Mouse (Mus musculus) small intestine, adult 2 months (tissue): ENCODE results near the gene Syk.

Experiments used
- CTCF ChIP-seq: fragments of 200-500 bp; IDR thresholded peaks from 2 replicates; pipeline ENCODE4 v1.5.1; 2012; ENCODE audit warnings: low read depth, mild to moderate bottlenecking, control low read depth, inconsistent platforms, low read length, moderate library complexity, mixed read lengths; ENCODE audit not compliant: insufficient replicate concordance, insufficient read length; ENCODE audit errors: extremely low read depth
- POLR2A ChIP-seq: fragments of 200-500 bp; IDR thresholded peaks from 2 replicates; pipeline ENCODE4 v1.6.1; 2012; ENCODE audit warnings: low read depth, mild to moderate bottlenecking, control low read depth, inconsistent platforms, low read length, moderate library complexity

DNA sequence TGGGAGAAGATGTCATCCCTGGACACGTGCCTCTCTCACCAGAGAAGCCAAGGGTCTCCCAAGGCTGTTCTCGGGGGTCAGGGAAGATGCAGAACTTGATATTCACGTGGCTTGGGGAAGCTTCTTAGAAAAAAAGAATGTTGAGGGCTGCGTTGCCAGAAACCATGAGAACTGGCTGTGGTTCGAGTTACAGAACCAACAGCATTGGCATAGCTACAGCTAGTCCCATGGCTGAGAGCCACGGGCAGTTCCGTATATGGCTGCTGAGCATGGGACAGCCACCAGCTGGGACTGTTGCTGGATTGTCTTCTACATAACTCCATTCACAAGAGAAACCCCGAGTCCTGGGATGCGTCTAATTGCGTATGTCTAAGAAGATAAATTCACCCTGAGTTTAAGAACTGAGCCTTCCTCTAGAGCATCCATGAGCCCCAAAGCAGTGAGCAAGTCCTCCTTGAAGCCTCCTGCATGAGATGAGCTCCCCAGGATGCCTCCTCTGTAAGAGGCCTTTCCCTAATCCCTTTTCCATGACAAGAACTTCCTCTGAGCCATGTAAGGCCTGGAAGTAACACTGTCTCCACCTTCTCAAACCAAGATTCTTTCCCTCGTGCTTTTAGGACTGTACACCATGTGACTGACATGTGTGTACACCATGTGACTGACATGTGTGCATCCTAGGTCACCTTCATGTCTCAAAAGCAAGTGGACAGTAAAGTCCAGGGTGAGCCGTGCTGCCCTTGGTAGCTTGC is 71.3 kb downstream of the Syk start:
- TF ChIP-seq CTCF (no peak), POLR2A (no peak)
